Mouse (Mus musculus) testis, postnatal 10 days (tissue): Measurements from ENCODE around the gene Cpne7.
A peak's percentile ranks its signal among the peaks of the same experiment; 100 is the strongest.

Experiments
- DNase-seq: peaks from one replicate; pipeline ENCODE4 v3.0.0; 2021; ENCODE audit warnings: low spot score

Gene Cpne7

GRCm38 (mm10) chr8:123114644-123115043, 2.5 kb upstream of the Cpne7 start:
- no peak for DNase-seq

- no peak for DNase-seq
These were observed 570 bp downstream of the Cpne7 start for GRCm38 (mm10) chr8:123117744-123118143.

GRCm38 (mm10) chr8:123122059-123122458, 4.9 kb downstream of the Cpne7 start:
- DNase-seq = no peak

- DNase-seq = no peak
These were observed 5.5 kb downstream of the Cpne7 start for GRCm38 (mm10) chr8:123122670-123123069.

- peak; percentile 85 for DNase-seq
These were observed 9.1 kb downstream of the Cpne7 start for GRCm38 (mm10) chr8:123126193-123126816.

- no peak for DNase-seq
These were observed 13.9 kb downstream of the Cpne7 start for GRCm38 (mm10) chr8:123131041-123131440.

- DNase-seq = no peak
These were observed 15.8 kb downstream of the Cpne7 start for GRCm38 (mm10) chr8:123132953-123133352.

- DNase-seq = no peak
These were observed 17.1 kb downstream of the Cpne7 start for GRCm38 (mm10) chr8:123134149-123134713.

GRCm38 (mm10) chr8:123135406-123135805, 18.2 kb downstream of the Cpne7 start:
- DNase-seq = no peak

- no peak for DNase-seq
These were observed 18.6 kb downstream of the Cpne7 start for GRCm38 (mm10) chr8:123135806-123136205.

GRCm38 (mm10) chr8:123136287-123136686, 19.1 kb downstream of the Cpne7 start:
- no peak for DNase-seq

GRCm38 (mm10) chr8:123137645-123138077, 20.5 kb downstream of the Cpne7 start:
- DNase-seq = peak; percentile 80

- DNase-seq = no peak
These were observed 21.6 kb downstream of the Cpne7 start for GRCm38 (mm10) chr8:123138741-123139140.

GRCm38 (mm10) chr8:123141741-123142462, 24.7 kb downstream of the Cpne7 start:
- peak; percentile 79 for DNase-seq

- DNase-seq = peak; percentile 77
These were observed 28.1 kb downstream of the Cpne7 start for GRCm38 (mm10) chr8:123145279-123145678.

GRCm38 (mm10) chr8:123146390-123146789, 29.2 kb downstream of the Cpne7 start:
- DNase-seq = no peak

GRCm38 (mm10) chr8:123150737-123151171, 33.6 kb downstream of the Cpne7 start:
- no peak for DNase-seq

- no peak for DNase-seq
These were observed 38.0 kb downstream of the Cpne7 start for GRCm38 (mm10) chr8:123155177-123155576.

GRCm38 (mm10) chr8:123156070-123156773, 39.0 kb downstream of the Cpne7 start:
- no peak for DNase-seq

- DNase-seq = no peak
These were observed 40.8 kb downstream of the Cpne7 start, which contains the start of gene Sult5a1 for GRCm38 (mm10) chr8:123157888-123158465. Gene Sult5a1 (minus strand): TSS chr8:123158315.

GRCm38 (mm10) chr8:123181391-123181790, 64.2 kb downstream of the Cpne7 start:
- DNase-seq = peak; percentile 73
